Mouse (Mus musculus) common myeloid progenitor, adult 5-6 weeks (primary cell): Measurements from ENCODE around the gene Wdr35. TPM values are rescaled to one million over a fixed set of nuclear protein-coding genes. Genes with fewer than 3 reads are reported as not detected.

Experiments
- ATAC-seq: replicated peaks from 2 replicates; pipeline ENCODE4 v1.8.0; 2016; ENCODE audit warnings: low read depth, mild to moderate bottlenecking, moderate TSS enrichment, inconsistent platforms; ENCODE audit not compliant: poor library complexity, severe bottlenecking
- total RNA-seq: library from RNA; stranded (forward); fragments of 200-1000, 187-1606 nt; gene quantifications from 2 replicates; pipeline ENCODE4 v1.2.3, GENCODE M21; 2017

The Wdr35 gene
- total RNA-seq, 1 experiment from 2014 or later: 4.1 TPM

GRCm38 (mm10) chr12:9046674-9047073, 73.0 kb downstream of the Wdr35 start:
- no peak for ATAC-seq

GRCm38 (mm10) chr12:9048090-9048489, 74.4 kb downstream of the Wdr35 start:
- no peak for ATAC-seq

GRCm38 (mm10) chr12:9050824-9051223, 77.1 kb downstream of the Wdr35 start:
- 0 out of 2 replicates have a peak, but pooled peaks have one; percentile 18 for ATAC-seq

GRCm38 (mm10) chr12:9052075-9052829, 78.6 kb downstream of the Wdr35 start:
- peak; percentile 92 for ATAC-seq

- no peak for ATAC-seq
Measured at GRCm38 (mm10) chr12:9053345-9053744, 79.7 kb downstream of the Wdr35 start.

- ATAC-seq: no peak
Measured at GRCm38 (mm10) chr12:9054012-9054411, 80.3 kb downstream of the Wdr35 start.

- ATAC-seq: no peak
Measured at GRCm38 (mm10) chr12:9055269-9055668, 81.6 kb downstream of the Wdr35 start.

- ATAC-seq: no peak
Measured at GRCm38 (mm10) chr12:9059502-9059901, 85.8 kb downstream of the Wdr35 start.

- ATAC-seq: no peak
Measured at GRCm38 (mm10) chr12:9059965-9060364, 86.3 kb downstream of the Wdr35 start.

GRCm38 (mm10) chr12:9063611-9064010, 89.9 kb downstream of the Wdr35 start:
- ATAC-seq: no peak

- ATAC-seq: no peak
Measured at GRCm38 (mm10) chr12:9071058-9071457, 97.4 kb downstream of the Wdr35 start.

GRCm38 (mm10) chr12:9071493-9071892, 97.8 kb downstream of the Wdr35 start:
- ATAC-seq: no peak

GRCm38 (mm10) chr12:9077554-9078125, 103.9 kb downstream of the Wdr35 start:
- ATAC-seq: no peak

Other genes starting within 250 kb of the Wdr35 start
- gene Sdc1, start 202.6 kb upstream of the Wdr35 start, total RNA-seq: 1.9 and 5.4 TPM in 2 replicates
- gene Laptm4a, start 52.2 kb upstream of the Wdr35 start, total RNA-seq: 115 and 122 TPM in 2 replicates
- gene Matn3, start 26.0 kb upstream of the Wdr35 start, total RNA-seq: not detected in 2 replicates
- gene Ttc32, start 56.1 kb downstream of the Wdr35 start, total RNA-seq: 18.0 and 36.4 TPM in 2 replicates